Mouse (Mus musculus) Muller cell, postnatal 12 days (primary cell): ENCODE measurements around the gene Amd1.

Experiments used
- DNase-seq: peaks from one replicate; pipeline ENCODE4 v3.0.0-alpha.2; 2015; ENCODE audit errors: inconsistent ontology term

Gene Amd1

GRCm38 (mm10) chr10:40302140-40302985, at the start of gene Amd1:
Gene Amd1 (minus strand): TSS chr10:40302186.
- DNase-seq, result peak; percentile 100

GRCm38 (mm10) chr10:40351156-40351555, 49.2 kb upstream of the Amd1 start:
- no peak for DNase-seq

GRCm38 (mm10) chr10:40350245-40350932, 48.4 kb upstream of the Amd1 start:
- no peak for DNase-seq

- DNase-seq, result peak; percentile 69
These were observed 47.7 kb upstream of the Amd1 start for GRCm38 (mm10) chr10:40349631-40350177.

GRCm38 (mm10) chr10:40348566-40349536, 46.9 kb upstream of the Amd1 start:
- peak; percentile 100 for DNase-seq

GRCm38 (mm10) chr10:40347461-40347954, 45.5 kb upstream of the Amd1 start:
- DNase-seq, result no peak

GRCm38 (mm10) chr10:40346776-40347403, 44.9 kb upstream of the Amd1 start:
- DNase-seq, result no peak

GRCm38 (mm10) chr10:40342036-40342435, 40.0 kb upstream of the Amd1 start:
- no peak for DNase-seq

GRCm38 (mm10) chr10:40339351-40339964, 37.5 kb upstream of the Amd1 start, which contains the start of gene Cdk19:
Gene Cdk19 (plus strand): TSS chr10:40339564.
- no peak for DNase-seq

GRCm38 (mm10) chr10:40332864-40333263, 30.9 kb upstream of the Amd1 start:
- no peak for DNase-seq

- DNase-seq, result no peak
These were observed 28.3 kb upstream of the Amd1 start for GRCm38 (mm10) chr10:40330262-40330661.

GRCm38 (mm10) chr10:40328004-40328551, 26.1 kb upstream of the Amd1 start:
- no peak for DNase-seq

GRCm38 (mm10) chr10:40320306-40320705, 18.3 kb upstream of the Amd1 start:
- DNase-seq, result no peak

GRCm38 (mm10) chr10:40316841-40317585, 15.0 kb upstream of the Amd1 start:
- DNase-seq, result no peak

- DNase-seq, result no peak
These were observed 10.8 kb upstream of the Amd1 start for GRCm38 (mm10) chr10:40312781-40313180.

- DNase-seq, result no peak
These were observed 8.1 kb upstream of the Amd1 start for GRCm38 (mm10) chr10:40309884-40310635.

GRCm38 (mm10) chr10:40307826-40308583, 6.0 kb upstream of the Amd1 start:
- no peak for DNase-seq

- DNase-seq, result no peak
These were observed 4.0 kb upstream of the Amd1 start for GRCm38 (mm10) chr10:40305989-40306388.
